Mouse (Mus musculus): ENCODE results near the gene Ptx3. TPM values are rescaled to one million over a fixed set of nuclear protein-coding genes. Genes with fewer than 3 reads are reported as not detected.
"Not testable (repeated sequence)": the region's sequence is repeated elsewhere in the genome, so short reads cannot be mapped to it uniquely, and the experiment has no call there.

Ptx3 gene
- 1 to 10 TPM in 1 of 2 experiments, under 1 TPM in 1; 0.62 to 1.6 TPM for total RNA-seq (2021)

- intact Hi-C loops (cut with DNase I): no loop called here
These were observed at the start of gene Ptx3 for GRCm38 (mm10) chr3:66219655-66220191. Ptx3 (plus strand) TSS chr3:66219910.

GRCm38 (mm10) chr3:66172907-66173306, 46.8 kb upstream of the Ptx3 start:
- intact Hi-C loops (cut with DNase I): no loop called here
- no peak for DNase-seq (ENCODE audit: extremely low spot score in 1 of 2, low spot score in 2 of 2)

More at GRCm38 (mm10) chr3:66219655-66220191, at the start of gene Ptx3:
- no peak for DNase-seq (ENCODE audit: extremely low spot score in 1 of 2, low spot score in 2 of 2)

GRCm38 (mm10) chr3:66179647-66180046, 40.1 kb upstream of the Ptx3 start:
- intact Hi-C loops (cut with DNase I): no loop called here
- DNase-seq (ENCODE audit: extremely low spot score in 1 of 2, low spot score in 2 of 2): no peak

- DNase-seq (ENCODE audit: extremely low spot score in 1 of 2, low spot score in 2 of 2): no peak
- intact Hi-C loops (cut with DNase I): no loop called here
These were observed 25.7 kb upstream of the Ptx3 start for GRCm38 (mm10) chr3:66193910-66194562.

GRCm38 (mm10) chr3:66208836-66209573, 10.7 kb upstream of the Ptx3 start:
- no peak for DNase-seq (ENCODE audit: extremely low spot score in 1 of 2, low spot score in 2 of 2)
- intact Hi-C loops (cut with DNase I): no loop called here

GRCm38 (mm10) chr3:66213524-66213923, 6.2 kb upstream of the Ptx3 start:
- intact Hi-C loops (cut with DNase I): no loop called here
- no peak for DNase-seq (ENCODE audit: extremely low spot score in 1 of 2, low spot score in 2 of 2)

GRCm38 (mm10) chr3:66215759-66216158, 4.0 kb upstream of the Ptx3 start:
- intact Hi-C loops (cut with DNase I): no loop called here
- DNase-seq (ENCODE audit: extremely low spot score in 1 of 2, low spot score in 2 of 2): no peak

- intact Hi-C loops (cut with DNase I): no loop called here
- DNase-seq (ENCODE audit: extremely low spot score in 1 of 2, low spot score in 2 of 2): peak in 1 of 2 experiments; percentile 58
These were observed 988 bp downstream of the Ptx3 start for GRCm38 (mm10) chr3:66220554-66221242.

- DNase-seq (ENCODE audit: extremely low spot score in 1 of 2, low spot score in 2 of 2): peak in 1 of 2 experiments; percentile 22
- intact Hi-C loops (cut with DNase I): no loop called here
These were observed 1.5 kb downstream of the Ptx3 start for GRCm38 (mm10) chr3:66221243-66221611.

- DNase-seq (ENCODE audit: extremely low spot score in 1 of 2, low spot score in 2 of 2): no peak
- intact Hi-C loops (cut with DNase I): no loop called here
These were observed 5.3 kb downstream of the Ptx3 start for GRCm38 (mm10) chr3:66224931-66225537.

- intact Hi-C loops (cut with DNase I): loop anchor here (5.0 kb wide), 1 partner anchor 229 kb away; no protein-coding TSS in a partner anchor
- not testable (repeated sequence) for DNase-seq (ENCODE audit: extremely low spot score in 1 of 2, low spot score in 2 of 2)
These were observed 16.6 kb downstream of the Ptx3 start for GRCm38 (mm10) chr3:66236234-66236871.

- DNase-seq (ENCODE audit: extremely low spot score in 1 of 2, low spot score in 2 of 2): no peak
- intact Hi-C loops (cut with DNase I): no loop called here
These were observed 20.8 kb downstream of the Ptx3 start for GRCm38 (mm10) chr3:66240476-66240875.

- intact Hi-C loops (cut with DNase I): no loop called here
- DNase-seq (ENCODE audit: extremely low spot score in 1 of 2, low spot score in 2 of 2): no peak
These were observed 32.1 kb downstream of the Ptx3 start for GRCm38 (mm10) chr3:66251842-66252241.

- no peak for DNase-seq (ENCODE audit: extremely low spot score in 1 of 2, low spot score in 2 of 2)
- intact Hi-C loops (cut with DNase I): no loop called here
These were observed 34.9 kb downstream of the Ptx3 start for GRCm38 (mm10) chr3:66254504-66255105.

- intact Hi-C loops (cut with DNase I): no loop called here
- DNase-seq (ENCODE audit: extremely low spot score in 1 of 2, low spot score in 2 of 2): no peak
These were observed 42.6 kb downstream of the Ptx3 start for GRCm38 (mm10) chr3:66262319-66262718.

- no peak for DNase-seq (ENCODE audit: extremely low spot score in 1 of 2, low spot score in 2 of 2)
- intact Hi-C loops (cut with DNase I): no loop called here
These were observed 43.6 kb downstream of the Ptx3 start for GRCm38 (mm10) chr3:66263270-66263669.
